Mouse (Mus musculus): ENCODE data around the gene Eri3.

The Eri3 gene

GRCm38 (mm10) chr4:117628464-117628863 is 78.3 kb downstream of the Eri3 start:
- DNase-seq: no peak

DNA sequence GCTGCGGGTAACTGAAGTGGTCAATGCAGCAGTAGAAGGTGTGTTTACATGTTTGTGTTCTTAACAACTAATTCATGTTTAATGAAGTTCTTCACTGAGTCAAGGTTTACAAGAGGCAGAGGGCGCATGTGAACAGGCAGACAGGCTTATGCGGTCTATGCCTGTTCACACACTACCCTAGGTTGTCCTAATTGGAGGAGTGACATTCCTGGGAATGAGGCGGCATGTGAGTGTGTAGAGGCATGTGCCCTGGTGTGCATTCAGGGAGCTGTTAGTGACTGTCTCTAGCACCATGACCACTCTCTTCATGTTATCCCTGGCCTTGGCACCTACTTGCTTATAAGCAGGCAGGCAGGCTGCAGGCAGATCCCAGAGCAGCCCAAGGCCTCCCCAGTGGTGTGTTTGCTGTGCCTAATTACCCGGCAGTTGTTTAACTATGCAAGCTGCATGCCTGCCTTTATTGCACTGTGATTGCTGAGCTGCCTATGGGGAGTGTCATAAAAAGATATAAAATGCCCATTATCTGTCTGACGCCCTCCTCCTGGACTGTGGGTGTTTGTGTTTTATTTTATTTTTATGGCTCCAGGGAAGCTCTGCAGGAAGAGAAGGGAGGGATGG is 80.0 kb downstream of the Eri3 start:
- no peak for DNase-seq

- DNase-seq: peak; percentile 79
Measured at GRCm38 (mm10) chr4:117633527-117633926, 83.4 kb downstream of the Eri3 start.

DNA sequence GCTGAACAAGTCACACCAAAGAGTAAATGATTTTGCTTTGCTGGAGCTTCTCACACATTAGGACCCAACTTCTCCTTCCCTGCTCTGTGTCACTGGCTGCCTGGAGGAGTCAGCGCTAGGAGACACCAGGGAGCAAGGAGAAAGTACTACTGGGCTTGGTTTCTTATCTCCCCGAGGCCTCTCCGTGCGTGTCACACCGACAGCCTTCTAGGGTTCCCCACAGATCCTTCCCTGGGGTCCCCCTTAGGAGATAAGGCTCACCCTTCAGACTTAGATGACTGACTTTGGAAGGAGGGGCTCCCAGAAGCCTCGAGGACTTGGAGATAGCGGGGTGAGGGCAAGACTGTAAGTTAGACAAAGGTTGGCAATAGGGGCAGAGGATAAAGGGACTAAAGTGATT is 84.5 kb downstream of the Eri3 start:
- DNase-seq: no peak

GRCm38 (mm10) chr4:117636152-117636551 is 86.0 kb downstream of the Eri3 start:
- no peak for DNase-seq

DNA sequence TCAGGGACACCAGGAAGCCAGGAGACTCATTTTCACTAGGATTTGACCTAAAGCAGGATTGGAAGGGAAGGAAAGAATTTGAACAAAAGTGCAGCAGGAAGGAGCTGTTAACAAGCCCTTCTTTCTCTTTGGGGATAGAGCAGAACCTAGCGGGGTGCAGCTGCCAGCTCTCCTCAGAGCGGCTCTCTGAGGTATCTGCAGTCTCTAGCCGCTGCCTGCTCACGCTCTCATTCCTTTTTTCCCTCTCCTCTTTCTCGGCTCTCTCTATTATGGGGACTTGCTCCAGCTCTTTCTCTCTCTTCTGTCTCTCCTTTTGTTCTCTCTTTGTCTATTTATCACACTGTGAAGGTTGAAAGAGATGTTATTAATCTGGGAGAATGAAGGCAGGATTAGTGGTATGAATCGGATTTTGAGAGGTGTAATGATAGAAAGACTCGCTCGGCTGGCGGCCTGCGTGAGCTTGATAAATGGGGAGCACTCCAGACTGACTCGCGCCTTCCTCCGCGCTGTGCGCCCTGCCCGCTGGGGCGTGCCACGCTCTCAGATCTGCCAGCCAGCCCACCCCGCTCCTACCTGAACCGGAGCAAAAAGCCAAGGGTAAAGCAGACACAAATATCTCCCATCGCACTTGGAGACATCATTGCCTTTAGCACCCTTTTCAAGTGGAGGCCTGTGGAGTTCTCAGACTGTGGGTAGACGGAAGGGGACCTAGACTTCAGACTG is 86.9 kb downstream of the Eri3 start:
- no peak for DNase-seq

- peak; percentile 98 for DNase-seq
Measured at GRCm38 (mm10) chr4:117640925-117641703, 90.9 kb downstream of the Eri3 start.

DNA sequence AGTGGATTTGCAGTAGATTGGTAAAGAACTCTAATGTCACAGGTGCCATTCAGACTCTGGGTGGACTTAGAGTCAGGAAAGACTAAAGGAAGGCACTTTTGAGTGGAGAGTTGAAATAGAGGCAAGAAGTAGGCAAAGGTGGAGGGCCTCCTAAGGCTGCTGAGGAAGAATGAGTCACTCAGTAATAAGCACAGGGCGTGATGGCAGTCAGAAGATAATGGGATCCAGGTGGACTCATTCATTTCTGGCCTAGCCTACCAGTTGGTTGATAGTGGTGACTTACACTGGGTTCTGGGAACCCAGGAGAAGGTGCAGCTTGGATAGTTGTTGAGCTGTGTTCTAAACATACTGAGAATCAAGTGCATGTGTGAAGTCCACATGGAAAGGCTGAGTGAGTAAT is 91.6 kb downstream of the Eri3 start:
- no peak for DNase-seq

DNA sequence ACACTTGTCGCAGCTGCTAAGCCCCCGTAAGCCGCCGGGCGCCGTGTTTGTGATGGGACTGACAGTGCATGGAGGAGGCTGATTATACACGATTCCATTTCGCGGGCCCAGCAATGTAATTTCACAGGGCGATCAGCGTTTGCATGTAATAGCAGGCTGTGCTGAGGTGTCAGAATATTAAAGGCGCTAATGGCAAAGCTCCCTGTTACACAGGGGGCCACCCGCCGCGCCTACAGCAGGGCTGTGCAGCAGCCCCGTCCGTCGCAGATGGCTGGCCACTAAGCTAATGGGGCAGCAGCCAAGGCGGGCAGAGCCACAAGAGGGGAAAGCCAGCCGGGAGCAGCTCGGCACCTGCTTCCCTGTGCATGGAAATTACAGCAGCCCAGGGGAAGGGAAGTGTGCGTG is 94.9 kb downstream of the Eri3 start:
- peak; percentile 87 for DNase-seq

DNA sequence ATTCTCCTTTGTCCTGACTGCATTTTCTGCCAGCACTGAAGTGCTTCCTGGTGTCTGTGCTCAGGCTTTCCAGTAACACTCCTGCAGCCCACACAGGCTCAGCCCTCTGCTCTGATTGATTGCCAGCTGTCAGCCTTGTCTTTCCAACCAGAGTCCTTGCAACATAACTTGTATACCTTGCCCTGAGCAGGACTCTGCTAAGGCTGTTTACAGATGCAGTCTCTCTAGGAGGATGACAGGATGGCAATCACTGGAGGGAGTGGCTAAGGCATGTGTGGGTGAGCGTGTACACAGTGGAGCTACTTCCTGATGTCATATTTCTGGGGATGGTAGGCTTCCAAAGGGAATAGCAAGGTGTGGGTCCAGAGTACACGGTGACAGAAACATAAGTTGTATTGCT is 95.7 kb downstream of the Eri3 start:
- peak; percentile 86 for DNase-seq

DNA sequence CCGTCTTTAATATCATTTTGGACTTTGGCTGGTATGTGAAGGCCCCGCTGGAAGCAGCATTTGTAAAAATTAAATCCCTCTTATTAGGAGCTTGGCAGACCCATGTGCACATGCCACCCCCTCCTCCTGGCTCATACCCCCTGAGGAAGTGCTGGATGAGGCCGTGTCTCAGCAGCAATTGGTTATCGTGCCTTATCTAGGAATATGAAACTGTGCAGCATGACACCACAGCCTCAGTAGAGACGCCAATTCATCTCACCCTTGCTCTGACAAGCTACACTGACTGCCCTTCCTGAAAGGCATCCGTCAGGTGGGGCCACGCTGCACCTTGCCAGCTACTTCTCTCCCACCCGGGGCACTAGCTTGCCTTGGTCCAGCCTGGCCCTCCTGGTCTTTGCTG is 96.3 kb downstream of the Eri3 start:
- DNase-seq: peak; percentile 82

DNA sequence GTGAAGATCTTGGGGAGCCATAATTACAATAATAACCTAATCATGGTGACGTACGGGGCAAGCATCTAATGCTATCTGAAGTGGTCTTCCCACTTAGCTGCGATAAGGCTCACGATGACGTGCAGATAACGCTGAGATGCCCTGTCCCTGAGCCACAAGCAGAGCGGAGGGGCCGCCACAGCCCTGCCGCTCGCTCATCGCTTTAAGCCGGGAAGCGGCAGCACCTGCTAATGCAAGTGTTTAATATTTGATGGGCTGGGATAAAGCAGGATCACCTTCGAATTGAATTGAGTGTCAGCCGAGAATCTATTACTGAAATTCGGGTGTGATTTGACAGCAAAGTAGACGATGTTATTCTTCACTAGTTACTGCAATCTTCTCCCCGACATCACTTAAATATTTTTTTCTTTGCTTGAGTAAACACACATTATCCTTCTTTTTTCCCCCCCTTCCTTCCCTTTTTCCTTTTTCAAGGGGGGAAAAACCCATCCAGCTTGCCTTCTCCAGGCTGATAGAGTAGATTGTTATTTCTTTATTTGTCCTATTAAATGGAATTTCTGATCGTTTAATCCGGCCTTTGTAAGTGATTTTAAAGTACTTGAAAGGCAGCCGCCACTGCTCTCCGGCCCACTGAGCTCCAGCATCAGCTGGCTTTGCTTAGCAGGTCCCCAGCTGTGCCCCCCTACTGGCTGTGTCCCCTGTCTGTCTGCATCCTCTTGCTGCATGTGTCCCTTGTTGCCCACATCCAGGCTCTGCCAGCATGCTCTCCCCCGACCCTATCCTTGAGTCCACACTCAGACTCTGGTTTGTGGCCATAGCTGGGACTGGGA is 97.0 kb downstream of the Eri3 start:
- no peak for DNase-seq

GRCm38 (mm10) chr4:117651626-117652101 is 101.5 kb downstream of the Eri3 start:
- peak; percentile 95 for DNase-seq

GRCm38 (mm10) chr4:117652727-117653126 is 102.6 kb downstream of the Eri3 start:
- no peak for DNase-seq

GRCm38 (mm10) chr4:117654016-117654702 is 104.0 kb downstream of the Eri3 start:
- DNase-seq: no peak

DNA sequence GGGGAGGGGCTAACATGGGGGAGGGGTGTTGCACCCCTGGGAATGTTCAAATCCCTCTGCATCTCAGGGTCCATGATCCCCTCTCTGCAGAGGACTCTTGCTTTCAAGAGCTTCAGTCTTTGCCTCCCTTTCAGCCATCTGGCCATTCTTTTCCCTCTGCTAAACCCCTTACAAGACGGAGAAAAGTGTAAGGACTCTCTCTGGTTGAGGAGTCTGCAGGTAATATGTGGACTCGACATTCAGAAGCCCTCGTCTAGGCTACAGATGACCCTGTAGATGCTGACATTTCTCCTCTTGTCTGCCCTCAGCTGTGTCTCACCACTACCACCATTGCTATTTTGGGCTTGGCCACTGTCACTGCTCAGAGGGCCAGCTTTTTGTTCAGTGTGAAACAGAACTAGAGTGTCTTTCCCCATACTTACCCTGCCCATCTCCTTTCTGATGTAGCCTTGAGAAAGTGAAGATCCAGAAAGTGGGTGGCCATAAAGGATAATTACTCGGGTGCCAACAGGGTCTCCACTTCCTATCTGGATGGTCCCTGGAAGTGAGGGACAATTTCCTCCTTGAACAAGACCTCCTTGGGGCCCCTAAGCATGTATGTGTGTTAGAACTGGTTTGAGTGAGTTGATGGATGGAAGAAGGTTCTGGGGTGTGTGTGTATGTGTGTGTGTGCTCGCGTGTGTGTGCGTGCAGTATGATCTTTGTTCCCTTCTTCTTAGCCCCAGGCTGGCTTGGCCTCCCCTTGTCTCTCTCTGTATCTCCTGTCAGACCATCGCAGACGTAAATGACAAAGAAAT is 104.7 kb downstream of the Eri3 start:
- no peak for DNase-seq

GRCm38 (mm10) chr4:117655500-117655863 is 105.3 kb downstream of the Eri3 start:
- DNase-seq: no peak

GRCm38 (mm10) chr4:117656961-117657360 is 106.8 kb downstream of the Eri3 start:
- DNase-seq: no peak

DNA sequence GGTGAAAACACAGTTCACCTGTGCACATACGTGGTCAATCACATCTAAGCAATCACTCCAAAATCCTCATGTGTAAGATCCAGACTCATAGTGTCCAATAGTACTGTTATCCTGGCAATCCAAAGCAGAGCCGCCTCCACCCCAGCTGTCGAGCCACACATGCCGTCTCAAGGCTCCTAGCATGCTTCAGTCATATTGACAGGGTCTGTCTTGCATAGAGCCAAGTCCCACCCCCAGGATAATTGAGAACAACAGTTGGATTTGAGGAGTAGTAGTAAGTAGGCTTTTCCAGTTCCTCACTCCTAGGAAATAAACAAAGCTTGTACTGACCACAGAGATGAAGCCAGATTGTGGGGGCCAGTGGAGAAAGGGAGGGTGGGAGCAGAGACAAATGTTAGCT is 107.5 kb downstream of the Eri3 start:
- DNase-seq: no peak

DNA sequence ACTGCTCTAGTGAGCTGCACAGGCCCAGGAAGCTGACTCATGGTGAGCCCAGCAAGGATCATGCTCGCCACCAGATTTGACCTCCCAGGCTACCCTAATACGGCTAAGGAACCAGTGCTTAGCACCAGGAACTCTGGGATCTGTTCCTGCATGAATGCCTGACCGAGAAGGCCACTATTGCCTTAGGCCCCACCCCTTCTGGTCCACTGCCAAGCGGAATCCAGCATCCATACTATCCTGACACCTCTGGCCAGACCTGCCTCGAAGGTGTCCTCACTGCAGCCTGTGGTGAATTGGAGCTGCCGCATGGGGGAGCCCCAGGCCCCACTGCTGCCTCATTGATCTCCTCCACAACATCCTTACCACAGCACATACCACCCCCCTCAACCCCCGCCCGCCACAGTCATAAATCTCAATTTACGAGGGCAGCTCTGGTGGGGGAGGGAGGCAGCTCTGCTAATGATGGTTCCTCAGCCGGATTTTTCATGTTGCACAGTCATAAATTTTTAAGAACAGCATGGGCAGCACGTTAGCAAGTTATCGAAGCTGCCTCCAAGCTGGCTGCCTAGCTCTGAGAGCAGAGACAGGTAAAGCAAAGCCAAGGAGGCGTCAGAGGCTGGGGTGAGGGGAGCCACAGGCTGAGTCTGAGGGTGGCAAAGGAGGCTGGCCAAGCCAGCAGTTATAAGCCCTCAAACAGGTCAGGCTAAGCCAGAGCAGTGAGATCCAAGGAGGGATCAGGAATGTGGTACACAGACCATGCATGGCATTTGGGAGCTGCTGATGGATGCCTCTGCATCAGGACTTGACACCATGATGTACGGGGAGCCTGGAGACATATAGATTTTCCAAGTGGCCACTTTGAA is 108.6 kb downstream of the Eri3 start:
- no peak for DNase-seq

DNA sequence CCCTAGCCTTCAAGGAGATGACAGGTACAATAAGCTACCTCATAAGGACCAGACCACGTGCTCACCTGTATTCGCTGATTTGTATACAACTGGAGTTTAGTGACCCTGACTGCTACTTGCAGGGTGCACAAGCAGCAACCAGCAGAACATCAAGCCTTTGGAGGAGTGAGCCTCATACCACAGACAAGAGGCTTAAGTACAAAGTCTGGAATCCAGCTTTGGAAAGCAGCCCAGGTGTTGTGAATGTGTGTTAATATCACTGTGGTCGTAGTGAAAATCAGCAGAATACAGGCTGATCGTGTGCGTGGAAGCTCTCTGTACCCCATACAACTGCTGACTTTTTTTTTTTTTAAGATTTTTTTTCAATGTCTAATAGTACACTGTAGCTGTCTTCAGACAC is 109.8 kb downstream of the Eri3 start:
- DNase-seq: no peak
